Mouse (Mus musculus) neural tube, embryonic 13.5 days (tissue): ENCODE results near the gene Bst1. TPM values are rescaled to one million over a fixed set of nuclear protein-coding genes. Genes with fewer than 3 reads are reported as not detected.

Experiments
- ATAC-seq: fragments of 200-750 bp; cut with Nextera tagmentation; 2 replicates; pipeline ENCODE4 v1.8.0; 2017; ENCODE audit warnings: low read depth, mild to moderate bottlenecking, moderate TSS enrichment, moderate library complexity
- H3K27ac ChIP-seq: fragments of 300-500 bp; sonication (generic); replicated peaks from 2 replicates; pipeline ENCODE4 v1.5.1; 2015; ENCODE audit warnings: moderate library complexity, mild to moderate bottlenecking, inconsistent platforms
- H3K27me3 ChIP-seq: fragments of 300-500 bp; sonication (generic); 2 replicates; pipeline ENCODE4 v1.6.1; 2015; ENCODE audit warnings: mild to moderate bottlenecking, inconsistent platforms
- H3K36me3 ChIP-seq: fragments of 300-500 bp; sonication (generic); 2 replicates; pipeline ENCODE4 v1.6.1; 2015; ENCODE audit warnings: mild to moderate bottlenecking, inconsistent platforms
- H3K4me1 ChIP-seq: fragments of 300-500 bp; sonication (generic); replicated peaks from 2 replicates; pipeline ENCODE4 v1.6.1; 2015; ENCODE audit warnings: inconsistent platforms
- H3K4me2 ChIP-seq: fragments of 300-500 bp; sonication (generic); 2 replicates; pipeline ENCODE4 v1.6.1; 2015; ENCODE audit warnings: inconsistent platforms, mild to moderate bottlenecking, moderate library complexity
- H3K4me3 ChIP-seq: fragments of 300-500 bp; sonication (generic); 2 replicates; pipeline ENCODE4 v1.5.1; 2015; ENCODE audit warnings: mild to moderate bottlenecking, inconsistent platforms
- H3K9ac ChIP-seq: fragments of 300-500 bp; sonication (generic); 2 replicates; pipeline ENCODE4 v1.6.1; 2015; ENCODE audit warnings: moderate library complexity, mild to moderate bottlenecking, inconsistent platforms
- H3K9me3 ChIP-seq: fragments of 300-500 bp; sonication (generic); 2 replicates; pipeline ENCODE4 v1.6.1; 2016; ENCODE audit warnings: inconsistent platforms
- WGBS: fragments of 180-500 bp; shearing (Covaris S2); methylation state at CpG from one replicate; pipeline ENCODE4 v1.1.7; 2015; 5-methylcytosine and 5-hydroxymethylcytosine counted together
- polyA plus RNA-seq: library from polyadenylated mRNA; unstranded; fragments of >200 nt; fragmentation: Nextera tagmentation; extraction: Ambion mirVana; gene quantifications from 2 replicates; pipeline ENCODE4 v1.2.1, GENCODE M21; 2015

Gene Bst1
- polyA plus RNA-seq, 1 experiment from 2014 or later, result 0.08 TPM

DNA sequence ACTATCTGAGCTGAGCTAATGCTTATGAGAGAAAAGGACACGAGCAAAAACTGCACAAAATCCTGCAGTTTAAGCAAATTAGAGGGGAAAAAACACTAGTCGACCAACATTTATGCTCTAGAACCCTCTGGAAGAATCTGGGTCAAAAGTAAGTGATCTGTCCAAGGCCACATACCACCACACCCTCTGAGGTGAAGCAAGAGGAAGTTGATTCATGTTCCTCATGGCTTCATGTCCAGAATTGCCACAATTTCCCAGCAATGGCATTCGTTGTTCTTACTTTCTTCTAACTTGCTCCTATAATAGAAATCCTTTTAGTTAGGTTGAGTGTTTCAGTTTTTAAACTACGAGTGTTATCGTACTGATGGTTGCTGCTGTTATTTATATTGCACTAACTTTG is 19.2 kb upstream of the Bst1 start:
- no peak overlapping the region for H3K4me2 ChIP-seq
- no peaks in the 10 kb centered on the region for H3K36me3 ChIP-seq
- ATAC-seq, result no peak
- H3K9ac ChIP-seq, result no peak overlapping the region
- H3K4me1 ChIP-seq, result no peaks in the 10 kb centered on the region
- H3K4me3 ChIP-seq, result no peak overlapping the region
- no peak overlapping the region for H3K27ac ChIP-seq
- no peaks in the 10 kb centered on the region for H3K9me3 ChIP-seq
- H3K27me3 ChIP-seq, result no peaks in the 10 kb centered on the region
- 84% methylated on average over 5 of the region's 5 CpGs for WGBS

DNA sequence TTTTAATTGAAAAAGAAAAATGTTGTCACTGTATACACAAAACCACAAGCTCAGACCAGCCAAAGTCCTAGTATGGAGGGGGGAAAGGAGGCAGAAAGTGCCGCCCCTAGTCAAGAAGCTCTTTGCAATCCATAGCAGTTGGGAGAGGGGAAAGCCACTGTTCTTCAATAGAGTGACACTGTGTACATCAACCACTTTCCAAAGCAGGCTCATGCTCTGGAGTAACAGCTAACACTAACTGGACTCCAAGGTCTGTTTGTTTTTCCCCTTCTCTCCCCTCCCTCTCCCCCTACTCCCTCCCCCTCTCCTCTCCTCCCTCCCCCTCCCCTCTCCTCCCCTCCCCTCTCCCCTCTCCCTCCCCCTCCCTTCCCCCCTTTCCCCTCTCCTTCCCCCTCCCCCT is 18.0 kb upstream of the Bst1 start:
- Histone ChIP-seq H3K9ac (no peak overlapping the region), H3K4me1 (no peaks in the 10 kb centered on the region)
- ATAC-seq, result no peak

DNA sequence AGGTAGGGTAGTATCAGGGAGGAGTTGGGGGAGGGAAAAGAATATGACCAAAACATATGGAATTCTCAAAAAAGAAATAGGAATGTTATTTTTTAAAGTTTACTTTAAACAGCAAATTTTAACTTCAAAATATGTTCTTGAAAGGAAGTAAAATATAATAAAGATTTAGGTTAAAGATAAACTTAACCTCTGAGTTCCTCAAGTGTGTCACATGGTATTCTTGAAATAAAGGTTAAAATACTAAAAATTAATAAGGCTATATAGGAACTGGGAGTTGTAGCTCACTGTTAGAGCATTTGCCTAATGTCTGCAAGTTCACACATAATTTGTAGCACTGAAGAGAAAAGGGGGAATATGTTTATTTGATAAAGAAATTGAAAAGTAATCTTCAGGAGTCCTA is 17.4 kb upstream of the Bst1 start:
- H3K27me3 ChIP-seq, result no peaks in the 10 kb centered on the region
- no peak overlapping the region for H3K9ac ChIP-seq
- H3K4me2 ChIP-seq, result no peak overlapping the region
- H3K9me3 ChIP-seq, result no peaks in the 10 kb centered on the region
- no peak overlapping the region for H3K4me3 ChIP-seq
- no peak overlapping the region for H3K27ac ChIP-seq
- H3K36me3 ChIP-seq, result no peaks in the 10 kb centered on the region
- H3K4me1 ChIP-seq, result no peaks in the 10 kb centered on the region
- no peak for ATAC-seq

More for the DNA sequence above, 18.0 kb upstream of the Bst1 start:
- Histone ChIP-seq H3K27ac (no peak overlapping the region), H3K36me3 (no peaks in the 10 kb centered on the region), H3K4me2 (no peak overlapping the region), H3K9me3 (no peaks in the 10 kb centered on the region), H3K4me3 (no peak overlapping the region), H3K27me3 (no peaks in the 10 kb centered on the region)
- WGBS, result 48% methylated on average over 1 of the region's 1 CpGs

DNA sequence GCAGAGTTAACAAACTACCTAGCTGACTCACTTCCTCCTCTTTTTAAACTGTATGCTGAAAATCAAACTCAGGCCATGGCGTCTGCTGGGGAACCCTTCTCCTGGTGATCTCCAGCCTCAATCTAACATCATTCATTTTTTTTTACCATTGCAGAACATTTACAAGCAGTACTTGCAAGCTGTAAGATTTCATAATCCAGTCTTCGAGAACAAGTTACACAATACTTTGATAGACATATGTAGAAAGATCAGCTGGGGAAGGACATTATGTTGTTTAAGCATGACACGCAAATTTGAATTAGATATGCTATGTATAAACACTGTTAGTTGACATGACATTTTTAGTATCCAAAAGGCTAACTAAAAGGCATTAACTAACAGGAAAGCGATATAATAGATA is 16.9 kb upstream of the Bst1 start:
- H3K4me3 ChIP-seq, result no peak overlapping the region
- H3K9ac ChIP-seq, result no peak overlapping the region
- WGBS, result 90% methylated on average over 4 of the region's 4 CpGs
- H3K36me3 ChIP-seq, result no peaks in the 10 kb centered on the region
- no peak overlapping the region for H3K27ac ChIP-seq
- H3K4me1 ChIP-seq, result no peaks in the 10 kb centered on the region
- no peak for ATAC-seq
- no peaks in the 10 kb centered on the region for H3K9me3 ChIP-seq
- no peak overlapping the region for H3K4me2 ChIP-seq
- no peaks in the 10 kb centered on the region for H3K27me3 ChIP-seq

DNA sequence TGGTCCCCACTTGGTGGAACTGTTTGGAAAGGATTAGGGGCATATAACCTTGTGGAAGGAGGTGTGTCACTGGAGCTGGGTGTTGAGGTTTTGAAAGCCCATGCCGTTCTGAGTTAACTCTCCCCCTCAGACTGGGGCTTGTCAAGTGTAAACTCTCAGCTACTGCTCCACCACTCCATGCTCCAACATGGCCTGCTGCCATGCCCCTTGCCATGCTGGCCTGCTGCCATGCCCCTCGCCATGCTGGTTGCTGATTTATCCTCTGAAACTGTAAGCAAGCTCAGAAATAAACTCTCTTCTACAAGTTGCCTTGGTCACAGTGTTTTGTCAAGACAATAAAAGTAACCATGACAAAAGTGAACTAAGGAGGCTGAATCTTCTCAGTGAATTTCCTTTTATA is 13.3 kb upstream of the Bst1 start:
- 0 out of 2 replicates have a peak, but pooled peaks cover 2% of the 10 kb centered on the region for H3K4me1 ChIP-seq
- no peak overlapping the region for H3K27ac ChIP-seq
- H3K27me3 ChIP-seq, result no peaks in the 10 kb centered on the region
- 63% methylated on average over 2 of the region's 2 CpGs for WGBS
- H3K9me3 ChIP-seq, result no peaks in the 10 kb centered on the region
- no peak overlapping the region for H3K4me2 ChIP-seq
- H3K4me3 ChIP-seq, result no peak overlapping the region
- no peak for ATAC-seq
- no peak overlapping the region for H3K9ac ChIP-seq
- no peaks in the 10 kb centered on the region for H3K36me3 ChIP-seq

DNA sequence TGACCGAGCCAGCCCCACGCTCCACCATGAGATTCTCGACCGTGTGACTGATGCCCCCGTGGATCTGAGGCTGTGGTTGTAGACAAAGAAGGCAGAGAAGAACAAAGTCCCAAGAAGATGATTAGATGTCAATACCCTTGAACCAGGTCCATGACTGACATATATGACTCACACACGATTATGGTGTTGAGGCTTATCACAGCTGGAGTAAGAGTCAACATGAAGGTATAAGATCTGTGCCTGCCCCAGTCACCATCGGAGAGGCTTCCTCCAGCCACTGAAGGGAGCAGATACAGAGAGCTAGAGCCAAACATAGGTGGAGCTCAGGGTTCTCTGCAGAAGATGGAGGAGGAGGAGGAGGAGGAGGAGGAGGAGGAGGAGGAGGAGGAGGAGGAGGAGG is 12.3 kb upstream of the Bst1 start:
- H3K4me3 ChIP-seq, result no peak overlapping the region
- H3K4me1 ChIP-seq, result 0 out of 2 replicates have a peak, but pooled peaks cover 2% of the 10 kb centered on the region
- no peaks in the 10 kb centered on the region for H3K27me3 ChIP-seq
- no peak overlapping the region for H3K9ac ChIP-seq
- no peaks in the 10 kb centered on the region for H3K36me3 ChIP-seq
- H3K9me3 ChIP-seq, result no peaks in the 10 kb centered on the region
- WGBS, result 93% methylated on average over 7 of the region's 7 CpGs
- no peak overlapping the region for H3K27ac ChIP-seq
- no peak for ATAC-seq
- no peak overlapping the region for H3K4me2 ChIP-seq

DNA sequence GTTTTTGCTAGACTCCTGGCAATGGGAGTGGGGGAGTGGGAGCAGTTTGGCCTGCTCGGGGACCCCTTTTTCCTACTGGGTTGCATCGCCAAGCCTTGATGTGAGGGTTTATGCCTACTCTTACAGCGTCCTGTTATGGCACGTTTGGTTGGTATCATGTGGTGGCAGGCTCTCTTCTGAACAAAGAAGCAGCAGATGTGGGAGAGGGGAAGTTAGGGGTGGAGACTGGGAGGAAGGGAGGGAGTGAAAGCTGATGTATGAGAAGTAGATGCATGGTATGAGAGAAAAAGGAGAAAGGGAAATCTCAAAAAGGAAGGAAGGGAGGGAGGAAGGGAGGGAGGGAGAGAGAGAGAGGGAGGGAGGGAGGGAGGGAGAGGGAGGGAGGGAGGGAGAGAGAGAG is 11.8 kb upstream of the Bst1 start:
- no peak overlapping the region for H3K4me2 ChIP-seq
- no peaks in the 10 kb centered on the region for H3K9me3 ChIP-seq
- no peaks in the 10 kb centered on the region for H3K36me3 ChIP-seq
- H3K27ac ChIP-seq, result no peak overlapping the region
- H3K4me3 ChIP-seq, result no peak overlapping the region
- ATAC-seq, result no peak
- no peaks in the 10 kb centered on the region for H3K27me3 ChIP-seq
- WGBS, result 78% methylated on average over 4 of the region's 4 CpGs
- 0 out of 2 replicates have a peak, but pooled peaks cover 2% of the 10 kb centered on the region for H3K4me1 ChIP-seq
- no peak overlapping the region for H3K9ac ChIP-seq

DNA sequence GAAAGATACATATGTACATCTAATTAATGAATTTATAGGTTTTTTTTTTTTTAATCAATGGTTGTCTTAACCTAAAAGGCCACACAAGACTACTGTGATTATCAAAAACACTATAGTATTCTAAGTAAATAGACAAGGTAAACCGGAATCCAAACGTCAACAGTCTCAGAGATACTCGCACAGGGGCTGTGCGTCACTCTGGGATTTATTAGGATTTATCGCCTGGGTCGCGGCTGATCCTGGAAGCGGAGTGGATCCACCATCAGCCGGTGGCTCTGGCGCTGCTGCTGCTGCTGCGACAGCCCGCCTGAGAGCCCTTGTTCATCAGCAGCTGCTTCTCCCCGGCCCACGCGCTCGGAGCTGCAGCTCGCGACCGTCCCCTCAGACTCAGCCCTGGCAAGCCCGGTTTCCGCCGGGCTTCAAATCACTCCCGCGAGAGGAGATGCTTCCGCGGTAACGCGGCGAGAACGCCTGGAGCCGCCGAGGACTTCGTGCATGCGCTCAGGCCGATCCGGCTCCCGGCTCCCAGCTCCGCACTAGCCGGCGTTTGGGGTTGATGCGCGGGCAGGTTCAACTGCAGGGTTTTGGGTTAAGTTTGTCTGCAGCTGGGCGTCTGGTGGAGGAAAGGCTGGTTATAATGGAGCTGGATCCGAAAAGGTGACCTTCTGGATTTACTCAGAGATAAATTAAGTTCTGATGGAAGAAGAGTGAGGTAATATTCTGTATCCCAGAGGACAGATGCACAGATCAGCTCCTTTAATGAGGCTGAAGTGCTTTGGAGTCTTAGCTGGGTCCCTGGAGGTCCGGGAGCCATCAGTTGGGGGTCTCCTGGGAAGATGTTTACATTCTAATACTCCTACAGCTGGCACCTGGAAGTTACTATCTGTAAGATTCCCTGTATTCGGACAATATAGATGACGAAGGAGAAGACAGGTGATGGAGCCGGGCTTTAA is 10.7 kb upstream of the Bst1 start:
- WGBS, result 4% methylated on average over 48 of the region's 48 CpGs
- no peaks in the 10 kb centered on the region for H3K9me3 ChIP-seq
- H3K4me3 ChIP-seq, result peak overlapping the region; percentile 48

DNA sequence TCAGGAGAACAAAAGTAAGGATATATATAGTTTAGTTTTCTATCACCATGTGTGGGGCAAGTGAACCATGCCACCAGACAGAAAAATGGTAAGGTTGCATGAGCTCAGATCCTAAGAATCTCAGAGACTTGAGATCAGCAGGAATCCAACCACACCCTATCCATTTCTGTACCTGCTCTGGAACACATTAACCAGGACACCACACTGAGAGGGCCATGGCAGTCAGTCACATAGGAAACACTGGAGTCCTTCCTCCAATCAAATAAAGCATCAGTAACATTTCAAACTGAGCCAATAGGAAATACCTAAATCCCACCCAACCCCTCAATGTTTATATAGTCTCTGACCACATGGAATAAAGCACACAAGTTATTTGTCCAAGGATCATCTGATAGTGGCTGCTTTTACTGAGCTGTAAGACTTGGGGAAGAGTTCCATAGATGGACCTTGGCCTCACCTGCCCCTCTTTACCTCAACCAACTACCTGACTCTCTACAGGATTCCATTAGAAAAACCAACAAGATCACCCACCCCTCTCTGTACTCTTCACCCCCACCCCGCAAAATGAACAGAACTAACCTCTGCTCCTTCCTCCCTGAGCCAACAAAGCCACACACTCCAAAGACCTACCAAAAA is 8.1 kb upstream of the Bst1 start:
- 95% methylated on average over 1 of the region's 1 CpGs for WGBS
- H3K4me2 ChIP-seq, result no peak overlapping the region
- H3K9ac ChIP-seq, result no peak overlapping the region
- no peaks in the 10 kb centered on the region for H3K36me3 ChIP-seq
- H3K27ac ChIP-seq, result no peak overlapping the region
- 0 out of 2 replicates have a peak, but pooled peaks cover 2% of the 10 kb centered on the region for H3K4me1 ChIP-seq
- no peak overlapping the region for H3K4me3 ChIP-seq
- H3K9me3 ChIP-seq, result no peaks in the 10 kb centered on the region
- no peak for ATAC-seq
- no peaks in the 10 kb centered on the region for H3K27me3 ChIP-seq

More for the DNA sequence above, 10.7 kb upstream of the Bst1 start:
- H3K4me2 ChIP-seq, result peak overlapping the region; percentile 59
- peak overlapping the region; percentile 75 for H3K9ac ChIP-seq
- no peaks in the 10 kb centered on the region for H3K36me3 ChIP-seq
- 0 out of 2 replicates have a peak, but pooled peaks cover 2% of the 10 kb centered on the region for H3K4me1 ChIP-seq
- no peaks in the 10 kb centered on the region for H3K27me3 ChIP-seq
- H3K27ac ChIP-seq, result peak overlapping the region; percentile 89
- peak; percentile 96 for ATAC-seq

DNA sequence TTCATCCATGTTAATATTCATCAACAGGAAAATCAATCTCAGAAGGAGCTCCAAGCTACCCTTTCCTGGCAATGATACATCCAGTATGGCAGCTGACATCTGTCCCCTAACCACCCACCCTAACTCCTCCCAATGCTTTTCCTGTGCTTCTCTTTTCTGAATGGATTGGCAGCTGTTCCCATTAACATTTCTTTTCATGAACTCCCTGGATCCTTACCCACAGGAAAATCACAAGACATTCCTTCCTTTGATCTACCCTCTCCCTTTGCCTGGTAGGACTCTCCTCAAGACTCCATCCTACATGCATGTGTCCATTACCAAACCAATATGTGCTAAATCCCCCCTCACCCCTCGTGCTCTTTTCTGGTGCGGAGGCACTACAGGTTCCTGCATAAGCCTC is 4.1 kb upstream of the Bst1 start:
- Histone ChIP-seq H3K9me3 (no peaks in the 10 kb centered on the region), H3K27me3 (no peaks in the 10 kb centered on the region), H3K9ac (no peak overlapping the region), H3K4me3 (no peak overlapping the region), H3K4me2 (no peak overlapping the region), H3K36me3 (no peaks in the 10 kb centered on the region), H3K27ac (no peak overlapping the region), H3K4me1 (no peaks in the 10 kb centered on the region)
- WGBS, result 81% methylated on average over 2 of the region's 2 CpGs
- ATAC-seq, result no peak

DNA sequence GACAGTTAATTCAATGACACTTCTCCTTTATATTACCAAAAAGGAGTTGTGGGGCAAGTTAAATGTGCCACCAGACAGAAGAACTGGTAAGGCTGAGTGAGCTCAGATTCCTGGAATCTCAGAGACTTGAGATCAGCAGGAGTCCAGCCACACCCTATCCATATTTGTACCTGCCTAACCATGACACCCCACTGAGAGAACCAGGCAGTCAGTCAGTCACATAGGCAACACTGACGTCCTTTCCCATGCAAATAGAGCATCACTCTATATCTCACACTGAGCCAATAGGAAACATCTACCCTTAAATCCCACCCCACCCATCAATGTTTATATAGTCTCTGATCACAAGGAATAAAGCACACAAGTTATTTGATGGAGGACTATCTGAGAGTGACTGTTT is 2.9 kb upstream of the Bst1 start:
- no peak overlapping the region for H3K4me2 ChIP-seq
- no peaks in the 10 kb centered on the region for H3K36me3 ChIP-seq
- no peak for ATAC-seq
- H3K9me3 ChIP-seq, result no peaks in the 10 kb centered on the region
- 61% methylated on average over 1 of the region's 1 CpGs for WGBS
- H3K27me3 ChIP-seq, result no peaks in the 10 kb centered on the region
- no peak overlapping the region for H3K27ac ChIP-seq
- no peak overlapping the region for H3K9ac ChIP-seq
- H3K4me3 ChIP-seq, result no peak overlapping the region
- H3K4me1 ChIP-seq, result no peaks in the 10 kb centered on the region

DNA sequence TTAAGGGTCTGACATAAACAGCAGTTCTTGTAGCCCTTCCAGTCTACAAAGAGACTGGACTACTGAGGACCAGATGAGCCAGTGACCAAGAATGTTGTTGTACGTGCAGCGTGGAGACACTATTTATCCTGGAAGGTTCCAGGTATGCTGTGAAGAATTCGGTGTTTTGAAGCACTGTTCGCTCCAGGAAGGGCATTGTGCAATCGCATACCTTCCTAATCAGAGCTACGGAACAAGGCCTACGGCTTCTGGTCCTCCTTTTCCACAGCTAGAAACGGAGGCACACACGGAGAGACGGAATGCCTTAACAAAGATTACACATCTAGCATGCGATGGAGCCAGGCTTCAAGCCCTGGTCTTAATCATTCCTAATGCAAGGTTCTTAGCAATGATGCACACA is 2.1 kb downstream of the Bst1 start:
- no peaks in the 10 kb centered on the region for H3K27me3 ChIP-seq
- H3K4me2 ChIP-seq, result no peak overlapping the region
- no peak overlapping the region for H3K9ac ChIP-seq
- H3K27ac ChIP-seq, result no peak overlapping the region
- no peaks in the 10 kb centered on the region for H3K4me1 ChIP-seq
- H3K4me3 ChIP-seq, result no peak overlapping the region
- no peak for ATAC-seq
- no peaks in the 10 kb centered on the region for H3K36me3 ChIP-seq
- WGBS, result 92% methylated on average over 11 of the region's 11 CpGs
- H3K9me3 ChIP-seq, result no peaks in the 10 kb centered on the region
